In the genomic region with DNA sequence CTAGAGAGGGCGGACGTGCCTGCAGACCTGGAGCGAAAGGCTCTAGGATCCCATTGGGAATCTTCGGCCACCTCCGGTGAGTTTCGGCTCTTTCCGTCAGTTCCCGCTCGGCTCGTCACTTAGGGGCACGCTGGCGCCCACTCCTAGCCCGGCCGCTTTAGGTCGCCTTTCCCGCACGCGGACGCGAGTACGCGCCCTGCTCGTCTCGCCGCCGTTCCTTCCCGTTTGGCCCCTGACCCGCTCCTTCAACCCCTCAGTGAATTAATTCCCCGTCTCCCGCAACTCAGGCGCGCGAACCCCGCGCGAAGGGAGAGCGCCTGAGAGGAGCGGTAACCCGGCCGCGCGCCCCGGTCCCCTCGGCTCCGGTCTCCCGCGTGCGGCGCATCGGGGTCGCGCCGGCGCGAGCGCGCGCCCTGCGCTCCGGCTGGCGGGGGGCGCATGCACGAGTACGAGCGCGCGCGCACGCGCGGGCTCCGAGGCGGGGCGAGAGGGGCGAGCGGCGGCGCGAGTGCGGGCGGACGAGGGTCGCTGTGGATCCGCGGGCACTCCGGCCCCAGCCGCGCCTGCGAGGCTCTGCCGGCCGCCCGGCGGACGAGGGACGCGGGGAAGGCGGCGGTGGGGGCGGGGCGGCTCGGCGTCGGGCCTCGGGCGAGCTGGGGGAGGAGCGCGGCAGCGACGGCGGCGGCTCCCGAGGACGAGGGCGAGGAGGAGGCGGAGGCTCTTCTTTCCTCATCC, we compare ENCODE assay signal across 8 mouse cellular contexts. TPM values are rescaled to one million over a fixed set of nuclear protein-coding genes. Genes with fewer than 3 reads are reported as not detected.
DNase-seq lines count a peak whose midpoint lies in the region; ATAC-seq lines count a peak whose summit lies in the region.

No protein-coding gene starts in this region.

- H3K27ac ChIP-seq in forebrain, embryonic 10.5 days, result peak overlapping the region; percentile 98
- H3K27ac ChIP-seq in heart, embryonic 14.5 days (replicated peaks in 1 of 2; ENCODE audit: control insufficient read depth in 1 of 2, insufficient read depth in 1 of 2, low read depth in 2 of 2, low read length in 2 of 2), result peak overlapping the region; percentile 96 to 97
- H3K27ac ChIP-seq in liver, embryonic 12.5 days, result peak overlapping the region; percentile 79
- H3K27ac ChIP-seq in neural tube, embryonic 11.5 days (ENCODE audit: low read depth, low read length), result peak overlapping the region; percentile 96

- peaks cover 45% of the 10 kb centered on the region for H3K4me1 ChIP-seq in forebrain, embryonic 10.5 days
- peaks cover 9 to 31% of the 10 kb centered on the region in 2 experiments for H3K4me1 ChIP-seq in heart, embryonic 14.5 days (ENCODE audit: control insufficient read depth in 2 of 2, insufficient read depth in 2 of 2, low read length in 2 of 2)
- H3K4me1 ChIP-seq in liver, embryonic 12.5 days, result peaks cover 54% of the 10 kb centered on the region
- H3K4me1 ChIP-seq in neural tube, embryonic 11.5 days (ENCODE audit: control insufficient read depth, insufficient read depth, low read length), result peaks cover 11% of the 10 kb centered on the region; the same call in 1 of the 2 replicates

- H3K27me3 ChIP-seq in forebrain, embryonic 10.5 days (ENCODE audit: poor library complexity, severe bottlenecking), result peaks cover 12% of the 10 kb centered on the region; the same call in 1 of the 2 replicates
- H3K27me3 ChIP-seq in heart, embryonic 14.5 days (ENCODE audit: control insufficient read depth, insufficient read depth, low read length), result no peaks in the 10 kb centered on the region
- H3K27me3 ChIP-seq in liver, embryonic 12.5 days (replicated peaks), result peaks cover 7% of the 10 kb centered on the region
- no peaks in the 10 kb centered on the region for H3K27me3 ChIP-seq in neural tube, embryonic 11.5 days (ENCODE audit: control insufficient read depth, insufficient read depth, low read length)

- peak overlapping the region; percentile 83 for H3K9ac ChIP-seq in heart, embryonic 14.5 days (ENCODE audit: low read length)
- peak overlapping the region; percentile 82 for H3K9ac ChIP-seq in liver, embryonic 12.5 days
- peak overlapping the region; percentile 83 for H3K9ac ChIP-seq in neural tube, embryonic 11.5 days (ENCODE audit: low read length)

- DNase-seq in 416B (ENCODE audit: low read depth), result peak; percentile 73
- DNase-seq in brain, adult 2 months (ENCODE audit: low read depth, low spot score), result peak; percentile 92
- DNase-seq in forebrain, embryonic 10.5 days (ENCODE audit: extremely low spot score, low spot score), result peak; percentile 95
- peak; percentile 94 for DNase-seq in kidney, postnatal 14 days
- peak; percentile 95 for DNase-seq in neural tube, embryonic 11.5 days (ENCODE audit: low spot score)
- DNase-seq in testis, postnatal 10 days (ENCODE audit: low spot score), result peak; percentile 94

- WGBS in forebrain, embryonic 10.5 days, result under 1% methylated on average over 114 of the region's 115 CpGs
- under 1% methylated on average over 105 of the region's 115 CpGs for WGBS in heart, embryonic 14.5 days
- WGBS in liver, embryonic 12.5 days (ENCODE audit: insufficient replicate concordance), result under 1% methylated on average over 109 of the region's 115 CpGs
- under 1% methylated on average over 96 of the region's 115 CpGs for WGBS in neural tube, embryonic 11.5 days

- H3K36me3 ChIP-seq in forebrain, embryonic 10.5 days (replicated peaks), result peaks cover 15% of the 10 kb centered on the region; the same call in 1 of the 2 replicates
- H3K36me3 ChIP-seq in heart, embryonic 14.5 days (ENCODE audit: control insufficient read depth, insufficient read depth, low read length), result no peaks in the 10 kb centered on the region; the same call in 1 of the 2 replicates
- no peaks in the 10 kb centered on the region for H3K36me3 ChIP-seq in liver, embryonic 12.5 days
- no peaks in the 10 kb centered on the region for H3K36me3 ChIP-seq in neural tube, embryonic 11.5 days (ENCODE audit: control insufficient read depth, insufficient read depth, low read length)

- peak; percentile 82 for ATAC-seq in heart, embryonic 14.5 days (ENCODE audit: insufficient number of reproducible peaks, insufficient read depth, low FRiP score, low read depth)
- ATAC-seq in liver, embryonic 12.5 days, result peak; percentile 66
- peak; percentile 90 for ATAC-seq in neural tube, embryonic 11.5 days (ENCODE audit: insufficient read depth, low FRiP score, low TSS enrichment)

- H3K4me2 ChIP-seq in heart, embryonic 14.5 days (ENCODE audit: low read length), result peak overlapping the region; percentile 66
- H3K4me2 ChIP-seq in liver, embryonic 12.5 days, result peak overlapping the region; percentile 87
- peak overlapping the region; percentile 68 for H3K4me2 ChIP-seq in neural tube, embryonic 11.5 days (ENCODE audit: low read depth)

- H3K4me3 ChIP-seq in forebrain, embryonic 10.5 days, result peak overlapping the region; percentile 86
- H3K4me3 ChIP-seq in heart, embryonic 14.5 days (ENCODE audit: control insufficient read depth in 1 of 2, insufficient read depth in 1 of 2, low read depth in 1 of 2, low read length in 2 of 2), result peak overlapping the region; percentile 63 to 83
- H3K4me3 ChIP-seq in liver, embryonic 12.5 days, result peak overlapping the region; percentile 80
- H3K4me3 ChIP-seq in neural tube, embryonic 11.5 days (ENCODE audit: low read depth, low read length), result peak overlapping the region; percentile 80

- H3K9me3 ChIP-seq in forebrain, embryonic 10.5 days, result no peaks in the 10 kb centered on the region
- H3K9me3 ChIP-seq in heart, embryonic 14.5 days (ENCODE audit: control insufficient read depth, low read length), result no peaks in the 10 kb centered on the region
- no peaks in the 10 kb centered on the region for H3K9me3 ChIP-seq in liver, embryonic 12.5 days (replicated peaks)
- no peaks in the 10 kb centered on the region for H3K9me3 ChIP-seq in neural tube, embryonic 11.5 days (ENCODE audit: control insufficient read depth, low read length)

RNA-seq across cellular contexts. Expression of a gene that starts 0.5 kb away (rescaled TPM):
- polyA plus RNA-seq in forebrain, embryonic 10.5 days (2016; fragmentation: Nextera tagmentation; extraction: Ambion mirVana), result 53.5 and 56.5 TPM in 2 replicates
- 34.8 and 35.9 TPM in 2 replicates for polyA plus RNA-seq in heart, embryonic 14.5 days (2014; fragmentation: Nextera tagmentation; extraction: Ambion mirVana)
- polyA plus RNA-seq in liver, embryonic 12.5 days (2016; fragmentation: Nextera tagmentation; extraction: Ambion mirVana), result 23.6 and 23.8 TPM in 2 replicates
- polyA plus RNA-seq in neural tube, embryonic 11.5 days (2014; fragmentation: Nextera tagmentation; extraction: Ambion mirVana), result 63.3 and 63.7 TPM in 2 replicates

RNA-seq across cellular contexts. Expression of a gene that starts 33.3 kb away (rescaled TPM):
- 1.0 and 1.2 TPM in 2 replicates for polyA plus RNA-seq in forebrain, embryonic 10.5 days (2016; fragmentation: Nextera tagmentation; extraction: Ambion mirVana)
- 0.93 and 1.3 TPM in 2 replicates for polyA plus RNA-seq in heart, embryonic 14.5 days (2014; fragmentation: Nextera tagmentation; extraction: Ambion mirVana)
- polyA plus RNA-seq in liver, embryonic 12.5 days (2016; fragmentation: Nextera tagmentation; extraction: Ambion mirVana), result 14.4 and 16.9 TPM in 2 replicates
- polyA plus RNA-seq in neural tube, embryonic 11.5 days (2014; fragmentation: Nextera tagmentation; extraction: Ambion mirVana), result 0.19 and 0.41 TPM in 2 replicates

RNA-seq across cellular contexts. Expression of a gene that starts 38.6 kb away (rescaled TPM):
- polyA plus RNA-seq in forebrain, embryonic 10.5 days (2016; fragmentation: Nextera tagmentation; extraction: Ambion mirVana), result 0.12 TPM in 1 of 2 replicates, not detected in the other
- 0.27 and 0.41 TPM in 2 replicates for polyA plus RNA-seq in heart, embryonic 14.5 days (2014; fragmentation: Nextera tagmentation; extraction: Ambion mirVana)
- polyA plus RNA-seq in liver, embryonic 12.5 days (2016; fragmentation: Nextera tagmentation; extraction: Ambion mirVana), result 0.13 TPM in 1 of 2 replicates, not detected in the other
- polyA plus RNA-seq in neural tube, embryonic 11.5 days (2014; fragmentation: Nextera tagmentation; extraction: Ambion mirVana), result 3.0 and 3.2 TPM in 2 replicates

RNA-seq across cellular contexts. Expression of a gene that starts 51.9 kb away (rescaled TPM):
- polyA plus RNA-seq in forebrain, embryonic 10.5 days (2016; fragmentation: Nextera tagmentation; extraction: Ambion mirVana), result 51.1 and 53.1 TPM in 2 replicates
- 14.8 and 16.5 TPM in 2 replicates for polyA plus RNA-seq in heart, embryonic 14.5 days (2014; fragmentation: Nextera tagmentation; extraction: Ambion mirVana)
- polyA plus RNA-seq in liver, embryonic 12.5 days (2016; fragmentation: Nextera tagmentation; extraction: Ambion mirVana), result 22.1 and 23.6 TPM in 2 replicates
- polyA plus RNA-seq in neural tube, embryonic 11.5 days (2014; fragmentation: Nextera tagmentation; extraction: Ambion mirVana), result 23.3 and 25.9 TPM in 2 replicates

Comparison
In these comparisons a context has a peak if more than half of its experiments do, and no peak if none do; other contexts are left out.
1. Peak in every context shown above with its lines: DNase-seq, ATAC-seq, H3K4me3 ChIP-seq and H3K27ac ChIP-seq.